Mouse (Mus musculus): ENCODE data around the gene Dnajc3. TPM values are rescaled to one million over a fixed set of nuclear protein-coding genes. Genes with fewer than 3 reads are reported as not detected.
"Not testable (repeated sequence)": the region's sequence is repeated elsewhere in the genome, so short reads cannot be mapped to it uniquely, and the experiment has no call there.

The Dnajc3 gene
- total RNA-seq, 2 experiments from 2014 or later: 22.5 to 25.5 TPM

DNA sequence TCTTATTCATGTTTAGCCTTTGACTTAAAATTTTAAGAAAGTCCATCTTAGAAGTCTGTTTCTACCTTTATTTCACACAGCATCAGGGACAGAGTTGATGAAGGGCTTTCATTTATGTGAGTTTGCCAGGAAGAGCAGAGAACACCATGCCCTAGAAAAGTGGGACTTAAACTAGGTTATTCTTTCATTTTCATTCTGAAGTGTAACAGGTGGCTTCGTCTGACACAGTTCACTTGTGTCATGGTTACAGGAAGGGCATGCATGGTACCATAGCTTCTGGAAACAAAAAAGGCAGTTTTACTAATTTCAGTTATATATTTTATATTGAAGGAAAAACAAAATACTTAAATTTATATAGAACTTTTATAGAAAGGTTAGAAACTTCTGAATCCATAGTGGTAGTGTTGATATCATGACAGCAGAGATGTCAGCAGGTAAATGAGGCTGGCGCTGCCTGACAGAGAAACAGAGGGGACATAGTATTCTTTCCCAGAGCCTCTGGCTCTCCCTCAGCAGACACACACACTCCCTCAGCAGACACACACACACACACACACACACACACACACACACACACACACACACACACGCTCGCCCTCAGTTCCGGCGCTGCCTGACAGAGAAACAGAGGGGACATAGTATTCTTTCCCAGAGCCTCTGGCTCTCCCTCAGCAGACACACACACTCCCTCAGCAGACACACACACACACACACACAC lies 44.1 kb downstream of the Dnajc3 start:
- DNase-seq; intact Hi-C loops (cut with DNase I): not testable (repeated sequence)

DNA sequence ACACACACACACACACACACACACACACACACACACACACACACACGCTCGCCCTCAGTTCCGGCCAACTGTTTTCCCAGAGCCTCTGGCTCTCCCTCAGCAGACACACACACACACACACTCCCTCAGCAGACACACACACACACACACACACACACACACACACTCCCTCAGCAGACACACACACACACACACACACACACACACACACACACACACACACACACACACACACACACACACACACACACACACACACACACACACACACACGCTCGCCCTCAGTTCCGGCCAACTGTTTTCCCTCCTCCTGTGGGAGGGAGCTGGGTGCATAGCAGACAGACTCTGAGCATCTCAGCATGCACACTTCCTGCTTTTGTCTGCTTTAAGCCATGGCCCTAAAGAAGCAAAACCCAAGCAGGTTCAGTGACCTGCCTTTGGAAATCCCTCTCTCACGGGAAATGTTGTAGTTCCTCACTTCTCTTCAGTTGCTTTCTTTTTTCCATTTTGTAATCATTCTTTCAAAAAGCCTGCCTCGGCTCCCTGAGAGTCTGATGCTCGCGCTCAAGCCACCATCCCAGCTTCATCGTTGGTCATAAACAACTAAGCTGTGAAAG lies 44.8 kb downstream of the Dnajc3 start:
- intact Hi-C loops (cut with DNase I); DNase-seq: not testable (repeated sequence)

DNA sequence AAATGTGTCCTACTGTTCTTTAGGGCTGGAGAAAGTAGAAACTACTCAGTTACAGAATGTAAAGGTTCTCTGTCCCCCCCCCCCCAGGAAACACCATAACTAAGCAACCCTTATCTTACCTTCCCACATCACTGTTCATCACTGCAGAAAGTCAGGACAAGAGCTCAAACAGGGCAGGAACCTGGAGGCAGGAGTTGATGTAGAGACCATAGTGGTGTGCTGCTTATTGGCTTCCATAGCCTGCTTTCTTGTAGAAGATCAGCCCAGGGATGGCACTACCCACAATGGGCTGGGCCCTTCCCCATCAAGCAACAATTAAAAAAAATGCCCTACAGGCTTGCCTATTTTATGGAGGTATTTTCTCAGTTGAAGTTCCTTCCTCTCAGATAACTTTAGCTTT lies 45.6 kb downstream of the Dnajc3 start:
- intact Hi-C loops (cut with DNase I): no loop called here
- DNase-seq: no peak

DNA sequence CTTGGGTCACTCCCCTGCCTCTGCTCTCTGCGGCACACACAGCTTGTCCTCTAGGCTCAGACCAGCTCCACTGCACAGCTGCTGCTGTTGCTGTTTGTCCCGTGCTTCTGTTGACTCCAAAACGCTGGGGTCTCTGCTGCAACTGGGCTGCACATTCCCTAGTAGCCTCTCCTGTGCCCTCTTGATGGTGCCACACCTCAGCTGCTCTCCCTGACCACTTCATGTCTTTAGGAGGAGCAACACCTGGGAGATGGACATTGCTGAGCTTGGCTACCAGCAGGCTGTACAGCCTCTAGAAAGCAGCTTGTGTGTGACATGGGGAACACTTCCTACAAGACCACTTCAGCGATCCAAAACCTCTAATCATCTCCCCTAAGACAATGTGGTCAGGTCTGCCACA lies 46.4 kb downstream of the Dnajc3 start:
- intact Hi-C loops (cut with DNase I): no loop called here

DNA sequence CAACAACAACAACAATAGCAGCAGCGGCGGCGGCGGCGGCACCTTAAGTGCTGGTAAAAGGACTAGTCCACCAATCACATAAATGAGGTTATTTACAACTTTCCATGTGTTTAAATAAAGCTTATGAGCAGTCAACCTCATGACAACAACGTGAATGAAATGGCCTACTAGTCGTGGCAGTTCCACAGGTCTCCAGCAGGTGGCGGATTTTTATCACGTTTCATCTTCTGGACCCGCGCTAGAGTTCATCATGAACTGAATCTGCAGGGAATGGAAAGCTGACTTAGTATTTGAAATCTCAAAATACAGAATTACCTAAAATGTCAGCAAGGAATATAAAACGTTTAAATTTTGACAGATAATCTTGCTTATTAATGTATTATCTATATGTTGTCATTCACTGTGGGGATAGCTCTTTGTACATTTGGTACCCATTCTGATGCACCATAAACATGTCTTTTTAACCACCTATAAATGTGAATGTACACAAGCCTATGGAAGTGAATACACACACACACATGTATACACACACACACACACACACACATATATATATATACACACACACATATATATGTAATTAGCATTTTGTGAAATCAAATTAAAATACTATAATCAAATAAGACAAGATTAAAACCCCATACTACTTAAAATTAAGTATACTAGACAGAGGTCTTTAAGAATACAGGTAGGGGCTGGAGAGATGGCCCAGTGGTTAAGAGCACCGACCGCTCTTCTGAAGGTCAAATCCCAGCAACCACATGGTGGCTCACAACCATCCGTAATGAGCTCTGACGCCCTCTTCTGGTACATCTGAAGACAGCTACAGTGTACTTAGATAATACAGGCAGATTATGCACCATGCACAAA lies 49.1 kb downstream of the Dnajc3 start:
- intact Hi-C loops (cut with DNase I): no loop called here
- peak; percentile 66 for DNase-seq

More for the DNA sequence above, 46.4 kb downstream of the Dnajc3 start:
- DNase-seq: no peak

DNA sequence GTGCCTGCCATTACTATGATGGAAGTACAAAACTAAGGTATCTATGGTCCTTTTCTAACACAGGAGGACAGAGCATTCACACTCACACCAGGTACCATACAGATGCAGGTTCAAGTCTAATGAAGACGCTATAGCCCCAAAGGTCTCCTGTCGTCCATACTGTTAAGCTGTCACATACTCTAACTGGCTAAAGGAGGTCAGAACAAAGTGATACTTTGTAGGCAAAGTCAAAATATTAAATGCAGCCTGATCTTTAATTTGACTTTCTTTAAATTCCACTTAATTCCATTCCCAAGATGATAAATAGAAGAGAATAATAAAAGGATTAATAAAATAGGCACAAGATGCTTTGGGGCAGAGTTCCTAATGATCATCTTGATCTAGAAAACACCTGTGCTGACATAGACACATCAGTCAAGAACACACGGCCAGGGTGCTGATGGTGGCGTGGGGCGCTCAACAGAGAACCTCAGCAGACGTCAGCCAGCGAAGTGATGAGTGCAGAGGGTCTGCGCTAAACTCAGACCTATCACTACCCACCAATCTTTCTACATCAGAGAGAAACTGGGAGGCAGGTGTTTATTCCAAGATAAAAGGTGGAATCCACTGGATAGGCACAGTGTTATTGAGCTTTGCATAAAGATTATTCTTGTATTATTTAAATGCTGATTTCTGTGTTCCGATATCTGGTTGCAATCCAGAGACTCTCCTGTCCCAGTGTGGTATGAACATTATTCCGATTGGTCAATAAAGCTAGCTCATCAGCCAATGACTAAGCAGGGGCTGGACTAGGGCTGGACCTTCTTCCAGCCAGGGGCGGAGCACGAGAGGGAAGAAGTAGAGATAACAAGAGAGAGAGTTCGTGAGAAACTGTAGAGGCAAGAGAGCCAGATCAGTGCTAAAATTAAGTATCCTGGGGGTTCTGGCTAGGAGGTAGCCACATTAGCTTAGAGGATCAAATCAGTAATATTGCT lies 50.0 kb downstream of the Dnajc3 start:
- intact Hi-C loops (cut with DNase I): no loop called here
- DNase-seq: no peak

DNA sequence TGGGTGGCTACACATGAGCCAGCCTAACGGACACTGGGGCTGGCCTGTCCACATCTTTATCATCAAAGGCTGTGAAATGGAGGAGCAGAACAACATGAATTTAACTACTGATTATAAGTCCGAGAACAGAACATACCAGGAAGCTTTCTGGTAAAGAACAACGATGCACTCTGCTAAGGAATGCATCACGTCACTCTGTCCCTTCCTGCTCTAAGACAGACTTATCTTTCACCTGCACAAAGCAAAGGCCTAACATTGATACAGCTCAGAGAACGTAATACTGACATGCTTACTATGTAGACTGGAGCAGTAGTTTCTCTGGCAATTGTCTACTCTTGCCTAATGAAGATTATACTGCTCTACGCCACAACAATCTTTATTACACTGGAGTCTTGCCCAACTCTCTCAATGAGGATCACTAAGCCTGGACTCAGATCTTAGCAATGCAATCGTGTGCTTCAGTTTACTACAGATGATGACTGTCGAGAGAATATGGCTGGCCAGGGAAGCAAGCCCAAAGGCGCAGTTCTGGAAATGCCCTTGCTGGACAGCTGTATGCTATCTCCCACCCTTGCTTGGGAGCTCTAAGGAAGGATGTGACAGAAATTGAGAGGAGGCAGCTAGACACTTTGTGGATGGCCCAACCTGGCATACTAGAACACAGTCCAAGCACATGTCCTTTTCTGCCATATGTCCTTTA lies 57.6 kb downstream of the Dnajc3 start:
- no peak for DNase-seq
- intact Hi-C loops (cut with DNase I): no loop called here

DNA sequence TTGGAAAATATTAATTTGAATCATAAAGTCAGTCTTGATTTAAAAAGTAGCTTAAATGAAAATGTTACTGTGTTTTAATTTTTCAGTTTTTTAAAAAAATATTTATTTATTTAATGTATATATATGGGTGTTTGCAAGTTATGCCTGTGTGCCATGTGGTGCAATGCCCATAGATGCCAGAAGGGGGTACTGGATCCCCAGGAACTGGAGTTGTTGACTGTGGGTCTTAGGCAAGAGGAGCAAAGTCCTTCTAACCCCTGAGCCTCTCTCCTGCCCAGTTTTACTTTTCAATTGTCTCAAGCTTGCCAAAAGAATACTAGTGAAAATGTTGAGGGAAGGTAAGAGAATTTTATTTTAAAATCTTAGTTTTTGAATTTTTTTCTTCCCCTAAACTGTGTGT lies 65.5 kb downstream of the Dnajc3 start:
- no peak for DNase-seq
- intact Hi-C loops (cut with DNase I): no loop called here

DNA sequence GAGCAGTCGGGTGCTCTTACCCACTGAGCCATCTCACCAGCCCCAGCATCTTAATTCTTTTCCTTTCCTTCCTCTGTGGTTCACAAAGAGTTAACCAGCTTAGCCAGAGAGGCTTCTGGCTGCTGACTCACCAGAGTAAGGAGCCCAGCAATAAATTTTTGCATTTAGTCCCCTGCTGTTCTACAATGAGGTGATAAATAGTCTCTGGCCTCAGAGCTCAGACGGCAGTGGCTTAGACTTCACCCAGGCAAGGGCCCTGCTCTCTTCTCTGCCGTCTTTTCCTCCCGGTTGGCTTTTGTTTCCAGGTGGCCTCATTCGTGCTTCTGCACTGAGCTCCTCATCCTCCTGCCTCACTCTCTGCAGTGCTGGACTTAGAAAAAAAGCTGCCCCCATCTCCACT lies 68.1 kb downstream of the Dnajc3 start:
- intact Hi-C loops (cut with DNase I): no loop called here
- no peak for DNase-seq

DNA sequence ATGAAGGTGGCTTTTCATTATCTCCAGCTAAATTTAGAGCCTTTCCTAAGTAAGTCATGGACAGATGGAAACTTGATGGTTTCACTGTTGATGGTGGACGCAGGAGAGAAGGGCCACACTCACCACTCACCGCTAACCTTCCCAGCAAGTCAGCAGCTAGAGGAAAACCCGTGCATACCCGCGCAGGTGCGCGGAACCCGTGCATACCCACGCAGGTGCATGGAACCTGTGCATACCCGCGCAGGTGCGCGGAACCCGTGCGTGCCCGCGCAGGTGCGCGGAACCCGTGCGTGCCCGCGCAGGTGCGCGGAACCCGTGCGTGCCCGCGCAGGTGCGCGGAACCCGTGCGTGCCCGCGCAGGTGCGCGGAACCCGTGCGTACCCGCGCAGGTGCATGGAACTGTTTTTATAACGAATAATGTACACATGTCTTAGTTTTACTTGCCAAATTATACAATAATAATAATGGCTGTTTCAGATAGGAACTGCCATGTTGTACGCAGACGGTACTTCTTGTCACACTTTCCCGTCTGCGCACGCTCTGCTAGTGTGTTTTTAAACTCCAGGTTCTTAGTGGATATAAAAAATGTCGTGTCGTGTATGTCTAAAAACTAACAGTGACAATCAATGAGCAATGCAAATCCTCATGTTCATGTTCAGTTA lies 68.8 kb downstream of the Dnajc3 start:
- intact Hi-C loops (cut with DNase I): no loop called here
- DNase-seq: peak; percentile 18

DNA sequence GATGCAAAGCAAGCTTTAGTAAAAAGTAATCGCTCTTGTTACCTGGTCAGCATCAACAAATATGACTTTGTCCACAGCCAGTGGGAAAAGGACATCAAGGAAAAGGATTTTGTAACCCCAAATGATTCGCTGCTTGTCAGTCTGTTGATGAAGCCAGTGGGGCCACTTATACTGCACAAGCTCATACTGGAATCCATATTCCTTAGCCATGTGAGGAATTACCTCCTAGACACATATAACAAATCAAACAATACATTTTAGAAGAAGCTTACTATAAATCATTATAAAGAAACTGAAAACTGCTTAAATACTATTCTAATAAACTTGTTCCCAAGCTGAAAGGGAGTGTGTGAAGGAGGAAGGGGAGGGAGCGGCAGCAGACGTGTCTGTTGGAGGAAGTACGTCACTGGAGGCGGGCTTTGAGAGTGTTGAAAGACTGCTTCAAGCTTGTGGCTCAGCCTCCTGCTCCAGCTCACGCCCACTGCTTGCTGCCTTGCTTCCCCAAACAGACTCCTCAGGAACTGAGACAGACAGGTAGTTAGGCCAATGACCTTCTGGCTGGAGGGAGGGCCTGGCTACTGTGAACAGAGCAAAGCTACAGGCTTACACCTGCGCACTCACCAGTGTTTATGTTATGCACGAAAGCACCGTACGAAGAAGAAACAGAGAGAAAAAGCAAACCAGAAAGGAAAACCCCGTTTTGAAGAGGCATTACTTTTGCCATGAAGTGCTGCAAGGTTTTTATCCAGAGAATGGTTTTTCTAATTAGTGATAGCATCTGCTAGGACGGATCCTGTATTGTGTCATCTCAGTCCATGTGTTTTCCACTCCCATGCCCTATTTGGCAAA lies 69.6 kb downstream of the Dnajc3 start:
- peak; percentile 97 for DNase-seq
- intact Hi-C loops (cut with DNase I): no loop called here

DNA sequence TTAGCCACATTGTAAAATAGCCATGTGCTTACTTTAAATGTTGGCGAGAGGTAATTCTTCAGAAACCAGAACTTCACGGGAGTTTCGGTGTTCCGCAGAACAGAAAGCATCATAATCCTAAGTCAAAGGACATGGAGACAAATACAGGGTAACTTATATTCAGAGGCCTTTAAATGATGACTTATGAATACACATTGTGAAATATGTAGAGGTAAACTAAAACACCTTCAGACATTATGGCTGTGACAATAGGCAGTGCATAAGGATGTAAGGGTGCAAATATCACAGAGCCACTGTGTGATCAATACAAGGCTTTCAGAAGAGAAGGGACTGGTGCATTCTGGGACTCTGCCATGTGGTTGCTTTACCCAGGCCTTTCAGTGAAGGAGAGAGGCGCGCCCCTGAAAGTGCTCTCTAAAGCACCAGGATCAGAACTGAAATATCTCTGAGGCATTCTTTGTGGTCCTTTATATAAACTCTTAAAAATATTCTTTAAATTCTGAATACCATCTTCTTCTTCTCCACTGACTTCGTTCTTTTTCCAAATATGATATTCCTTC lies 70.3 kb downstream of the Dnajc3 start:
- no peak for DNase-seq
- intact Hi-C loops (cut with DNase I): no loop called here

DNA sequence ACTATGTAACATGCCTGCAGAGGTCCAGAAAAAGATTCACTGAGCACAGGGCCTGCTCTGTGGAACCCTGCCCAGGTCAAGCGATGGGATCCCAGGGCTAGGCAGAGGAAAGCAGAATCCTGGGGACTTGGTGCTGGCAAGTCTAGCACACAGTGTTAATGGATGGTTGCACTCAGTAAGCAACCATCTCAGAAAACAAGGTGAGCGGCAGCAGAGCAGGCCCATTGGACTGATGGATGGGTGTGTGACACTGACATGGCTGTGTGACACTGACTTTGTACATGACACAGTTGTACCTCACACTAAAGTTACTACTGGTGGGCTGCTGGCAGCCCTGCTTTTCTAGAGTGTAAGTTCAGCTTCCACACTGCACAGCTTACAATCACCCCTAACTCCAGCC lies 71.8 kb downstream of the Dnajc3 start:
- intact Hi-C loops (cut with DNase I): no loop called here

DNA sequence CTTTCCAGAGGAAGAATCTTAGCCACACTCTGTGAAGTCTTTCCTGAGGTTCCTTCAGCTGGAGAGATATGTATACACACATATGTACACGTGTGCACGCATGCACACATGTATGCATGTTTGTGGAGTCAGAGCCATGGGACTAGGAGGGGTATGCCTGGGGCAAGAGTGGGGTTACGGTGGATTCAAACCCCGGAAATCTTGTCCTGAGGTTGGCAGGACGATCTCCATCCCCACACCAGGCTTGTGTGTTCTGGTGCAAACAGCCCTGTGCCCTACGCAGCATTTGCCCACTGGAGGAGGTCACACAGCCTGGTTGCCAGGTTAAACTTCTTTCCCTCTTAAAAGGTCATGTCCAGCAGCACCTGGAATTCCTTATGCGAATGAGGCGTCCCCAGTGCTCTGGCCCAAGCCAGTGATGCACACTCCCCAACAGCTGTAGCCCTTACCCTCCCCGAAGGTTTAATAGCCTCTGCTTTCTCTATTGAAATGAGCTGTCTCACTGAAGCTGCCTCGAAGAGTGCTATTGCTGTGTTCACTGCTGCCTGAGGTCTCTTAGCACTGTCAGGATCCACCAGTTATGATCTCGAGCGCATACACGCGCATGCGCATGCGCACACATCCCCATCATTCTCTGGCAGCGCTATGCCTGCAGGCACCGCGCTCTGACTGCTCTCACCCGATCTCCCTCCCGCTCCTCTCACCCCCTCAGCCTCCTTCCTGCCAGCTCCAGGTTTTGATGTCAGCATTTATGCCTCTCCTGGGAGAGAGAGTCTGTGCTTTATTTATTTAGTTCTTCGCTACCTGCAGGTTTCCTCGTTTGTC lies 75.0 kb downstream of the Dnajc3 start:
- DNase-seq: peak; percentile 78
- intact Hi-C loops (cut with DNase I): no loop called here

More for the DNA sequence above, 71.8 kb downstream of the Dnajc3 start:
- DNase-seq: no peak

DNA sequence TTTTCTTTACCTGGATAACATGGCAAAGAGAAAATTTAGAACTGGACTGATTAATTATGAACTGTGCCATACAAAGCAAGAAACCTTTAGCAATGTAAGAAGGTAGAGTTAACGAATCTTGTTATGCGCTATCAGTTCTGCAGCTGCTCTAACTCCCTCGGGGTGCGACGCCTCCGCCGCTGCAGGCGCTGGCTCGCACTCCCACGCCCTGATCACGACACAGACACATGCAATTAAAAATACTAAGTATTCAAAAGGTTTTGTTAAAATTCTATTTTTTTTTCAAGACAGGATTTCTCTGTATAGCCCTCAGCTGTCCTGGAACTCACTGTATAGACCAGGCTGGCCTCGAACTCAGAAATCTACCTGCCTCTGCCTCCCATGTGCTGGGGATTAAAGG lies 75.8 kb downstream of the Dnajc3 start:
- DNase-seq: no peak
- intact Hi-C loops (cut with DNase I): no loop called here

DNA sequence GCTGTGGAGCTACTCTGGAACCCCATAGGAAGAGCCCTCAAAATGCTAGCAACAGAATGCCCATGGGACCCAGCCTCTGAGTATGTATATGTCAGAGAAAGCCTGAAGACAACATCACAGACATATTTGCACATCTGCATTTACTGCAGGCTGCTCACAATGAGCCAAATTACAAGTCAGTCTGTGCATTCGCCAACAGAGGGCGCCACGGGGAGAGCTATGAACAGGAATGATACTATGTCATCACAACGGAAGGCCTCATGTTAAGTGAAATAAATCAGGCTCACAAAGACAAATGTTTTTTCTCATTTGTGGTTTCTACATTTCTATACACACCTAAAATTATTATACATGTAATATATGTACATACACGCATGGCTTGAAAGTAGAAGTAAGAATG lies 88.1 kb downstream of the Dnajc3 start:
- peak; percentile 21 for DNase-seq
- intact Hi-C loops (cut with DNase I): no loop called here

DNA sequence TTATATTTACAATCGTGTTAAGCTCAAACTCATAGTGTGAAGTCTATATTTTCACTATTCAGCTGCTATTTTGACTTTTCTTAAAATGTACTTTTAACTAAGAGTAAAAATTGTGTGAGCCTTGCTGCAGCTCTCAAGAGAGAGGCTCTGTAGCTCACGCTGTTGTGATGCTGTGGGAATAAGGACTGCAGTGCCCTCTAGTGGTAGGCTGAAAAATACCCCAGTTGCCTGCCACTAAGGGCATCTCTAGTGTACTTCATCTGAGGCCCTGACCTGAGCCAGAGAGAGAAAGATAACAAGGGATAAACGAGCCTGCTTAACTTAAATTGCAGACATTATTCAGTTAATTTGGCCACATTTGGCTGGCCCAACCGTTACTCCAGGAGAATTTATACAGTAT lies 89.4 kb downstream of the Dnajc3 start:
- DNase-seq: peak; percentile 38
- intact Hi-C loops (cut with DNase I): no loop called here

Data from left cerebral cortex, postnatal 4 days (tissue).